18 mouse cellular contexts compared by ENCODE assay signal in genomic region chr6:134872236-134872635, GRCm38 (mm10). TPM values are rescaled to one million over a fixed set of nuclear protein-coding genes. Genes with fewer than 3 reads are reported as not detected.
DNase-seq lines count a peak whose midpoint lies in the region; ATAC-seq and TF ChIP-seq lines count a peak whose summit lies in the region.
"Had no signal": no experiment of that assay in that cellular context is flagged by ENCODE, and none has a peak within 500 bp of the region (broad histone marks: within the 10 kb centered on the region; RNA-seq: fewer than 3 reads in every experiment).

No protein-coding gene starts in this region.

- no peak overlapping the region for H3K4me3 ChIP-seq in kidney, postnatal 0 days (replicated peaks; ENCODE audit: low read depth, low read length)
- H3K4me3 ChIP-seq: embryonic facial prominence, embryonic 10.5 days; forebrain, embryonic 13.5 days; gastrocnemius, adult 2 months; heart, embryonic 12.5 days had no signal

- ATAC-seq in kidney, postnatal 0 days (replicated peaks; ENCODE audit: low FRiP score, low read depth): peak; percentile 69
- ATAC-seq: activated CD4-positive, CD25-positive, alpha-beta regulatory T cell, adult 4 months; forebrain, embryonic 13.5 days; forebrain, postnatal 0 days had no signal

- whole genome bisulfite sequencing in kidney, postnatal 0 days: 53% methylated on average over 2 of the region's 2 CpGs

- H3K4me2 ChIP-seq in kidney, postnatal 0 days (ENCODE audit: low read length): no peak overlapping the region
- H3K4me2 ChIP-seq: forebrain, embryonic 13.5 days; heart, embryonic 12.5 days had no signal

- peak overlapping the region; percentile 82 for H3K27ac ChIP-seq in kidney, postnatal 0 days
- H3K27ac ChIP-seq: embryonic facial prominence, embryonic 10.5 days; forebrain, embryonic 13.5 days; gastrocnemius, adult 2 months had no signal

- no peaks in the 10 kb centered on the region for H3K9me3 ChIP-seq in kidney, postnatal 0 days (replicated peaks; ENCODE audit: low read length)
- H3K9me3 ChIP-seq: embryonic facial prominence, embryonic 10.5 days; forebrain, embryonic 13.5 days; heart, embryonic 12.5 days had no signal

- peak; percentile 41 for DNase-seq in kidney, adult 11 months
- DNase-seq in kidney, adult 9 months: peak; percentile 59
- DNase-seq in kidney, postnatal 0 days (ENCODE audit: low spot score): peak; percentile 33
- DNase-seq in kidney, postnatal 36 days: peak; percentile 41 to 42
- no peak for DNase-seq in natural killer cell, adult 2 months (ENCODE audit: low spot score in 2 of 2)
- no peak for DNase-seq in thymus, adult 18-20 months
- DNase-seq in frontal cortex, postnatal 14 days (ENCODE audit: low spot score in 2 of 2): no peak
- DNase-seq: adrenal gland, postnatal 25 days; cerebellum, adult 18-20 months; cerebellum, adult 9-11 months; cerebellum, postnatal 36 days; forebrain, postnatal 0 days; gastrocnemius, adult 2 months; gastrocnemius, postnatal 25 days had no signal

- no peaks in the 10 kb centered on the region for H3K27me3 ChIP-seq in kidney, postnatal 0 days (ENCODE audit: insufficient read depth, low read length)
- H3K27me3 ChIP-seq: forebrain, embryonic 13.5 days; heart, embryonic 12.5 days had no signal

- no peaks in the 10 kb centered on the region for H3K4me1 ChIP-seq in kidney, postnatal 0 days (replicated peaks; ENCODE audit: insufficient read depth, low read length)
- H3K4me1 ChIP-seq: embryonic facial prominence, embryonic 10.5 days; forebrain, embryonic 13.5 days; heart, embryonic 12.5 days had no signal

- H3K9ac ChIP-seq in kidney, postnatal 0 days (ENCODE audit: low read depth, low read length): no peak overlapping the region
- H3K9ac ChIP-seq: forebrain, embryonic 13.5 days; forebrain, postnatal 0 days; heart, embryonic 12.5 days had no signal

- peaks cover 8% of the 10 kb centered on the region; the same call in 1 of the 2 replicates for H3K36me3 ChIP-seq in kidney, postnatal 0 days (ENCODE audit: insufficient read depth, low read length)

- no peak for TF ChIP-seq CTCF in kidney, postnatal 0 days (IDR thresholded peaks at IDR 0.05; ENCODE audit: low read depth)

RNA-seq across cellular contexts. Expression of gene Gpr19, which starts 26.1 kb away (rescaled TPM):
- polyA plus RNA-seq in kidney, postnatal 0 days (2015; fragmentation: Nextera tagmentation; extraction: Ambion mirVana): 11.1 and 12.1 TPM in 2 replicates

RNA-seq across cellular contexts. Expression of gene Crebl2, which starts 42.3 kb away (rescaled TPM):
- polyA plus RNA-seq in kidney, postnatal 0 days (2015; fragmentation: Nextera tagmentation; extraction: Ambion mirVana): 5.2 and 5.6 TPM in 2 replicates

RNA-seq across cellular contexts. Expression of gene Cdkn1b, which starts 48.0 kb away (rescaled TPM):
- 25.1 and 25.9 TPM in 2 replicates for polyA plus RNA-seq in kidney, postnatal 0 days (2015; fragmentation: Nextera tagmentation; extraction: Ambion mirVana)

Comparison
In these comparisons a context has a peak if more than half of its experiments do, and no peak if none do; other contexts are left out.
1. DNase-seq: peak in kidney, adult 11 months (single experiment), kidney, adult 9 months (single experiment), kidney, postnatal 0 days (single experiment) and kidney, postnatal 36 days (2 of 2); none in natural killer cell, adult 2 months (0 of 2), thymus, adult 18-20 months (0 of 2) and frontal cortex, postnatal 14 days (0 of 2).